Mouse (Mus musculus): ENCODE measurements around the gene Serpini2. TPM values are rescaled to one million over a fixed set of nuclear protein-coding genes. Genes with fewer than 3 reads are reported as not detected.
A peak's percentile ranks its signal among the peaks of the same experiment; 100 is the strongest.
"Not testable (repeated sequence)": the region's sequence is repeated elsewhere in the genome, so short reads cannot be mapped to it uniquely, and the experiment has no call there.

The Serpini2 gene
- total RNA-seq (2021) = not detected

- DNase-seq (ENCODE audit: low spot score in 2 of 2) = no peak
- intact Hi-C loops (cut with DNase I) = no loop called here
Measured at GRCm38 (mm10) chr3:75269978-75270377, at the start of gene Serpini2. TSS of gene Serpini2 (minus strand) at chr3:75270078.

GRCm38 (mm10) chr3:75308861-75309260 lies 39.0 kb upstream of the Serpini2 start:
- DNase-seq (ENCODE audit: low spot score in 2 of 2) = no peak
- intact Hi-C loops (cut with DNase I) = no loop called here

- intact Hi-C loops (cut with DNase I) = no loop called here
- DNase-seq (ENCODE audit: low spot score in 2 of 2) = no peak
Measured at GRCm38 (mm10) chr3:75308228-75308627, 38.4 kb upstream of the Serpini2 start.

- DNase-seq (ENCODE audit: low spot score in 2 of 2) = no peak
- intact Hi-C loops (cut with DNase I) = no loop called here
Measured at GRCm38 (mm10) chr3:75305584-75305983, 35.7 kb upstream of the Serpini2 start.

GRCm38 (mm10) chr3:75304621-75305020 lies 34.7 kb upstream of the Serpini2 start:
- intact Hi-C loops (cut with DNase I) = no loop called here
- no peak for DNase-seq (ENCODE audit: low spot score in 2 of 2)

GRCm38 (mm10) chr3:75301072-75301471 lies 31.2 kb upstream of the Serpini2 start:
- intact Hi-C loops (cut with DNase I) = no loop called here
- no peak for DNase-seq (ENCODE audit: low spot score in 2 of 2)

GRCm38 (mm10) chr3:75299464-75299863 lies 29.6 kb upstream of the Serpini2 start:
- DNase-seq (ENCODE audit: low spot score in 2 of 2); intact Hi-C loops (cut with DNase I): not testable (repeated sequence)

GRCm38 (mm10) chr3:75297758-75298111 lies 27.9 kb upstream of the Serpini2 start:
- intact Hi-C loops (cut with DNase I) = no loop called here
- peak in 1 of 2 experiments; percentile 13 for DNase-seq (ENCODE audit: low spot score in 2 of 2)

GRCm38 (mm10) chr3:75297026-75297757 lies 27.3 kb upstream of the Serpini2 start:
- intact Hi-C loops (cut with DNase I) = no loop called here
- DNase-seq (ENCODE audit: low spot score in 2 of 2) = peak; percentile 9 to 36

GRCm38 (mm10) chr3:75293243-75293642 lies 23.4 kb upstream of the Serpini2 start:
- intact Hi-C loops (cut with DNase I) = no loop called here
- DNase-seq (ENCODE audit: low spot score in 2 of 2) = no peak

- intact Hi-C loops (cut with DNase I) = no loop called here
- no peak for DNase-seq (ENCODE audit: low spot score in 2 of 2)
Measured at GRCm38 (mm10) chr3:75277455-75277854, 7.6 kb upstream of the Serpini2 start.

- DNase-seq (ENCODE audit: low spot score in 2 of 2) = no peak
- intact Hi-C loops (cut with DNase I) = no loop called here
Measured at GRCm38 (mm10) chr3:75276522-75276921, 6.6 kb upstream of the Serpini2 start.

GRCm38 (mm10) chr3:75275127-75275526 lies 5.2 kb upstream of the Serpini2 start:
- no peak for DNase-seq (ENCODE audit: low spot score in 2 of 2)
- intact Hi-C loops (cut with DNase I) = no loop called here

GRCm38 (mm10) chr3:75259356-75259755 lies 10.5 kb downstream of the Serpini2 start:
- DNase-seq (ENCODE audit: low spot score in 2 of 2) = peak; percentile 9 to 51
- intact Hi-C loops (cut with DNase I) = no loop called here

- DNase-seq (ENCODE audit: low spot score in 2 of 2) = no peak
- intact Hi-C loops (cut with DNase I) = loop anchor here (1.0 to 10.0 kb wide), 4 partner anchors 297 to 785 kb away; no protein-coding TSS in a partner anchor
Measured at GRCm38 (mm10) chr3:75219694-75220093, 50.2 kb downstream of the Serpini2 start.

- peak; percentile 68 to 76 for DNase-seq (ENCODE audit: low spot score in 2 of 2)
- intact Hi-C loops (cut with DNase I) = loop anchor here (1.0 to 10.0 kb wide), 3 partner anchors 501 to 786 kb away; no protein-coding TSS in a partner anchor
Measured at GRCm38 (mm10) chr3:75219211-75219610, 50.7 kb downstream of the Serpini2 start.

GRCm38 (mm10) chr3:75202808-75203503 lies 66.9 kb downstream of the Serpini2 start:
- DNase-seq (ENCODE audit: low spot score in 2 of 2) = peak; percentile 40 to 56

More at GRCm38 (mm10) chr3:75202808-75203503, 66.9 kb downstream of the Serpini2 start:
- intact Hi-C loops (cut with DNase I) = no loop called here
